Mouse (Mus musculus) thymus, postnatal 25 days (tissue): ENCODE results near the gene Tbk1.

Experiments
- DNase-seq: peaks from one replicate; pipeline ENCODE4 v3.0.0; 2022

Gene Tbk1

GRCm38 (mm10) chr10:121586675-121587370 lies at the start of gene Tbk1:
Gene Tbk1 (minus strand): TSS chr10:121586787.
- peak; percentile 92 for DNase-seq

GRCm38 (mm10) chr10:121636276-121636675 lies 49.7 kb upstream of the Tbk1 start:
- no peak for DNase-seq

DNA sequence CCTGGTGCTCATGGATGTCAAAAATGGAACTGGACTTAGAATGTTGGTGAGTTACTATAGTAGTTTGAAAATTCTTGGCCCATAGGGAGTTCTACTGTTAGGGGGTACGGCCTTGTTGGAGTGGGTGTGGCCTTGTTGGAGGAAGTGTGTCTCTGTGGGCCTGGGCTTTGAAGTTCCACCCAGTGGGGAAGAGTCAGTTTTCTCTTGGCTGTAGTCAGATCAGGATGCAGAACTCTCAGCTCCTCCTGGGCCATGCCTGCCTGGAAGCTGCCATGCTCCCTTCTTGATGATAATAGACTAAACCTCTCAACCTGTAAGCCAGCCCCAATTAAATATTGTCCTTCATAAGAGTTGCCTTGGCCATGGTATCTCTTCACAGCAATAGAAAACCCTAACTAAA lies 47.6 kb upstream of the Tbk1 start:
- DNase-seq, result no peak

DNA sequence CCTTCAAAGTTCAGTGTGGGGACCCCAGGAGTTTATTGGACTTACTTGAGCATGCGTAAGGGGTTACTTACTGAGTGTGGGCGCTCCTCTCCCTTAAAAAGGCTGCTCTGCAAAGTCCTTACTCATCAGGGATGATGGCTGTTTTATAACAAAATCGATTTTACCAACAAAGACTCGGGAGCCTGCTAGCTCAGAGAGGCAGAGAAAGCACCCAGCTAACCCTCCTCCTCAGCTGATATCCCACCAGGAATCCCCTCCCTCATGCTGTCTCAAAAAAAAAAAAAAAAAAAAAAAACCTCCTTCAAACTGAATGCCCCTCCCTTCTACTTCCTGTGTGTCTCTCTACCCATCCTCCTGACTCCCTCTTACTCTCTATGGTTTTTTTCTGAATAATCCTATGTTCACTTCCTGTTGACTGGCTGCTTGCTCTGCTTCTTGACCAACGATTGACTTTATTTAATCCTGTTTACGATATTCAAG lies 42.0 kb upstream of the Tbk1 start:
- no peak for DNase-seq

GRCm38 (mm10) chr10:121627216-121627852 lies 40.7 kb upstream of the Tbk1 start:
- no peak for DNase-seq

- peak; percentile 98 for DNase-seq
Measured at GRCm38 (mm10) chr10:121626186-121626882, 39.7 kb upstream of the Tbk1 start, which contains the start of gene Xpot. Gene Xpot (minus strand): TSS chr10:121626332.

- no peak for DNase-seq
Measured at GRCm38 (mm10) chr10:121625407-121626185, 39.0 kb upstream of the Tbk1 start.

GRCm38 (mm10) chr10:121625006-121625405 lies 38.4 kb upstream of the Tbk1 start:
- no peak for DNase-seq

- no peak for DNase-seq
Measured at GRCm38 (mm10) chr10:121623670-121624069, 37.1 kb upstream of the Tbk1 start.

DNA sequence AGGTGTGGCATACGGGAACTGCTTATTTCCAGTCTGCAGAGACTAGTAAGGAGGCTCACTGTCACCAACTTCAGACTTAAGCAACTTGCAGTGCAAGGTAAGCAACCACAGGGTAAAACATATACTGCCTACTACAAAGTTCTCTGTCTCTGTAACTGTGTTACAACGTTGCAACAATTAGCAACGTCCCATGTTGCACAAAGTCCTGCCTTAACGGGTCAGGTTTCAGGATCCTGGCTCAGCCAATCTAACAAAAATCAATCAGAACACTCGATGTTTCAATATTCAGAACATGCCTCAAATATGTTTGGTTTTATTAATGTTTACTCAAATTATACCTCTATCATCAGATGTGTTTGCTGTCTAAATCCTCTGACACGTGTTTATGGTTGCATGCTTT lies 35.8 kb upstream of the Tbk1 start:
- DNase-seq, result no peak

GRCm38 (mm10) chr10:121615935-121616334 lies 29.3 kb upstream of the Tbk1 start:
- no peak for DNase-seq

DNA sequence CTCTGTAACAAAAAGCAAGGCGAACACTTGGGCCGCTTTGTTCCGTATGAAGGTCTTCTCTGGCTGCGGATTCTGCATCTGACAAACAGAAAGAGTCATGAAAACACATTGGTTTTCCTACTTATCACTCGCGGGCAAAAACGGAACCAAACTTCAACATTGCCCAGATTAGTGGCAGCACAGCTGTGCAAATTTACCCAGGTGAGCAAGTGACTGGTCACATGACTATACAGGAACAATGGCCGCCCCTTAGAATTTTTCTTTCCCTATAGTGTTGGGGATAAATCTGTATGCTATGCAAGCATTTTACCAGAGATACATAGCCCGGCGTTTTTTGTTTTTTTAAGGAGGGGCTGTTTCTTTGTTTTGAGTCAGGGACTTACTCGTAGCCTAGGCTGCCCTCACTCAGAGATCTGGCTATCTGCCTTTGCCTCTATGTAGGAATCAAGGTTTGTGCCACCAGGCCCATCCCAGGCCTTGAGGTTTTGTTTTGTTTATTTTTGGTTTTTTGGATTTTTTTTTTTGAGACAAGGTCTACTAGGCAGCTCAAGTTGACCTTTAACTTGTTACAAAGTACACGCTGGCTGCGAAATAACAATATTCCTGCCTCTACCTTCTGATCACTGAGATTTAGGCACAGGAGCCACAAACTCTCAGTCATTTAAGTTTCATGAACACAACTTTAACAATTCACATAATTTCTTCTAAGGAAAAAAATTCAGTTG lies 28.7 kb upstream of the Tbk1 start:
- no peak for DNase-seq

DNA sequence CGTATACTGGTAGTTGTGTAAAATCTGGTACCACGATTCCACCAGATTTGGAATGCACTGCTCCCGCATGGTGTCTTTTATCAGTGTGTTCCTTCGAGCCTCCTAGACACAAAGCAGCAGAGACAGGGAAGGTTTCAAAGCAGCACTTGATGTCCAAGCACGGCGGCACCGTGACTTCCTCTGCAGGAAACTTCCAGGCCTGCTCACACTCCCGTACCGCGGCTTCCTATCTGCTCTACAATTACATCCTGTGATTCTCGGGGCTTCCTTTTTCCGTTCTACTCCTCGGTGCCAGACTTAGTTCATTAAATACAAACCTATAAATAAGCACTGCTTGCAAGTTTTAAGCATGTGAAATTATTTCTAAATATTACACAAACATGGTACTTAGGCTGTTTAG lies 27.0 kb upstream of the Tbk1 start:
- no peak for DNase-seq

- no peak for DNase-seq
Measured at GRCm38 (mm10) chr10:121612448-121612847, 25.9 kb upstream of the Tbk1 start.

DNA sequence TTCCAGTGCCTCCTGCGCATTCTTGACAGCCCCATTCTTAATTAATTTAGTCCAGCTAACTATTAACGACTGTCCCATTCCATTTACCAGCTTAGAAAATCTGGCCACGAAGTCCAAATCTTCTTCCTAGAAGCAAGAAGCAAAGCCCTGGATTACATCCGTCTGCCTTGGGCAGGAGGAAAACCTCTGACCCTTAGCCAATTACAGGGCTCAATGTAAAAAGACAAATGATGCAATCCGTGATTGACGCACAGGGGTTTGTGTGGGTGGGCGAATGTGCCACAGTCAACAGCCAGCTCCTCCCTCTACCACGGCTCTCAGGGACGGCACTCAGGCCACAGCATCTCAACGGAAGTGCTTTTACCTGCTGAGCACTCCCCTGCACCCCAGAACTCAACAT lies 25.0 kb upstream of the Tbk1 start:
- no peak for DNase-seq

GRCm38 (mm10) chr10:121608177-121608576 lies 21.6 kb upstream of the Tbk1 start:
- DNase-seq, result no peak

GRCm38 (mm10) chr10:121604632-121605344 lies 18.2 kb upstream of the Tbk1 start:
- no peak for DNase-seq

DNA sequence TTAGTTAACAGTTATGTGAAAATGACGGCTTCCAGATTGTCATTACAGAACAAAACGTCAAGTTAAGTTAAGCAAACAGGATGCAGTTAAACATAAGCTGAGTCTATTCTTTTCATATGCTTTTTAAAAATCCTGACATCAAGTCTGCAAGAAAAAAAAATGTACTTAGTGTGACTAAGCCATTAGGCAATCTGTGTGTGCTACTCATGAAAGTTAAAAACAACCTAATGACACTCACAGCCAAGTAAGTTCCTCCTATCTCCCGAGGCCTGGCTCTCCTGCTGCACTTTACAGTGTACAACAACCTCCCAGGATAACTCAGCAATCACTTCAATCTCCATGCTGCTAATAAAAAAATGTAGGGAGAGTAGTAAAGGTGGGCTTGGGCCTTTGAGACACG lies 17.0 kb upstream of the Tbk1 start:
- DNase-seq, result no peak

DNA sequence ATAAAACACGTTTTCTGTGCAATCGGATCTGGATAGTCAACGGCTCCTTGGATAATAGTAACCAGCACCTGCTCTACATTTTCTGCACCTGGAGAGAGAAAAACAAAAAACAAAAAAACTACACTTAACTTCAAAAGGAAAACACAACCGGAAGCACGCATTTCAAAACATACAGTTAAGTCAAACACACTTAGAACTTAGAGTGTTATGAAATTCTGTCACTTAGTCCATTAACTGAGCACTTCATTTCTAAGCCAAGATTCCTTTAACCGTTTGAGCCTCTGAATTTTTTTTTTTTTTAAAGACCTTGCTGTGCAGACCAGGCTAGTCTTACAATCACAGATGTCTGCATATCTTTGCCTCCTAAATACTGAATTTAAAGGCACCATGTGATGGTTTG lies 14.7 kb upstream of the Tbk1 start:
- DNase-seq, result no peak

DNA sequence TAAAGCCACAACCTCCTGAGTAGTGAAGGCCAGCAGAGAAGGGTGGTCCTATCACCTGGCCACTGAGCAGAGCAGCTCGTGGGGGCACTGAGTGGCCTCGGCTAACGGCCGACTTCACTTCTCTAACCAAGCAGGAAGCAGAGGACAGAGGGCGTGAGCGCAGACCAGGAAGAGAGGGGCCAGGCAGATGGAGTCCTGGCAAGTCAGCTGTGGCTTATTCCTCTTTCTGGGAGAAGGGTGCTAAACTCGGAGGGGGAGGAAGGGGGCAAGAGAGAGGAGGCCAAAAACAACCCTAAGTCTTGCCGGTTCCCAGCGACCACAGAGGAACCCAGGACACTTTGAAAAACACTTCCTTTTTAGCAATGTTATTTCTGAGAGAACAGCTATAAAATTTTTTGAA lies 10.0 kb upstream of the Tbk1 start:
- no peak for DNase-seq

GRCm38 (mm10) chr10:121591106-121591505 lies 4.5 kb upstream of the Tbk1 start:
- no peak for DNase-seq

- no peak for DNase-seq
Measured at GRCm38 (mm10) chr10:121587371-121587840, 819 bp upstream of the Tbk1 start.
